Mouse (Mus musculus) spleen, adult 2 months (tissue): ENCODE data around the gene Lrrn2. TPM values are rescaled to one million over a fixed set of nuclear protein-coding genes. Genes with fewer than 3 reads are reported as not detected.

Experiments used
- DNase-seq, 2 experiments: peaks; one replicate each; pipeline versions ENCODE4 v3.0.0 to v3.0.0-alpha.2; 2012 to 2021; ENCODE audit warnings: low spot score in 2 of 2, low read depth in 1 of 2
- H3K27ac ChIP-seq: fragments of 200-500 bp; 2 replicates; pipeline ENCODE4 v1.5.1; 2012; ENCODE audit warnings: low read length, inconsistent platforms; ENCODE audit not compliant: insufficient read depth
- H3K27me3 ChIP-seq: fragments of 200-500 bp; 2 replicates; pipeline ENCODE4 v1.6.1; 2012; ENCODE audit warnings: mild to moderate bottlenecking, moderate library complexity, low read length, inconsistent platforms; ENCODE audit not compliant: control insufficient read depth, insufficient read depth
- H3K36me3 ChIP-seq: fragments of 200-500 bp; 2 replicates; pipeline ENCODE4 v1.6.1; 2012; ENCODE audit warnings: mild to moderate bottlenecking, low read length, inconsistent platforms; ENCODE audit not compliant: control insufficient read depth, insufficient read depth
- H3K4me1 ChIP-seq: fragments of 200-500 bp; 2 replicates; pipeline ENCODE4 v1.6.1; 2011; ENCODE audit warnings: inconsistent platforms; ENCODE audit not compliant: control insufficient read depth, insufficient read depth, insufficient read length
- H3K4me3 ChIP-seq: fragments of 200-500 bp; 2 replicates; pipeline ENCODE4 v1.5.1; 2011; ENCODE audit warnings: mild to moderate bottlenecking, inconsistent platforms; ENCODE audit not compliant: insufficient read depth, insufficient read length; ENCODE audit errors: extremely low read depth
- CTCF ChIP-seq: fragments of 200-500 bp; IDR thresholded peaks from 2 replicates; pipeline ENCODE4 v1.5.1; 2011; ENCODE audit warnings: mild to moderate bottlenecking, inconsistent platforms; ENCODE audit not compliant: insufficient read depth, insufficient read length, insufficient replicate concordance; ENCODE audit errors: extremely low read depth
- POLR2A ChIP-seq: fragments of 200-500 bp; IDR thresholded peaks from 2 replicates; pipeline ENCODE4 v1.6.1; 2011; ENCODE audit warnings: low read depth, low read length, inconsistent platforms
- WGBS: fragments of 180-500 bp; shearing (Covaris S2); methylation state at CpG from one replicate; pipeline ENCODE4 v1.1.7; 2018; 5-methylcytosine and 5-hydroxymethylcytosine counted together
- polyA plus RNA-seq: library from polyadenylated mRNA; depleted of rRNA; stranded (reverse); fragments of >200 nt; gene quantifications from 2 replicates; pipeline ENCODE4 v1.2.3, GENCODE M21; 2012

Lrrn2 gene
- polyA plus RNA-seq, 1 experiment, result 0.41 TPM

GRCm38 (mm10) chr1:132918117-132918680, 38.1 kb downstream of the Lrrn2 start:
- WGBS, result 44% methylated on average over 10 of the region's 10 CpGs
- H3K27me3 ChIP-seq, result no peaks in the 10 kb centered on the region
- TF ChIP-seq POLR2A (no peak), CTCF (no peak)
- H3K36me3 ChIP-seq, result no peaks in the 10 kb centered on the region
- DNase-seq, result no peak
- no peak overlapping the region for H3K27ac ChIP-seq
- no peak overlapping the region for H3K4me3 ChIP-seq
- H3K4me1 ChIP-seq, result no peaks in the 10 kb centered on the region

GRCm38 (mm10) chr1:132919258-132919657, 39.2 kb downstream of the Lrrn2 start:
- no peak for TF ChIP-seq POLR2A
- no peak for TF ChIP-seq CTCF
- no peaks in the 10 kb centered on the region for H3K4me1 ChIP-seq
- no peak overlapping the region for H3K4me3 ChIP-seq
- H3K27ac ChIP-seq, result no peak overlapping the region
- WGBS, result 86% methylated on average over 8 of the region's 8 CpGs
- no peak for DNase-seq
- no peaks in the 10 kb centered on the region for H3K36me3 ChIP-seq
- H3K27me3 ChIP-seq, result no peaks in the 10 kb centered on the region

- Histone ChIP-seq H3K4me3 (no peak overlapping the region), H3K36me3 (no peaks in the 10 kb centered on the region), H3K27ac (no peak overlapping the region), H3K4me1 (no peaks in the 10 kb centered on the region), H3K27me3 (no peaks in the 10 kb centered on the region)
- no peak for DNase-seq
- WGBS, result 19% methylated on average over 13 of the region's 13 CpGs
- TF ChIP-seq CTCF (no peak), POLR2A (no peak)
Measured at GRCm38 (mm10) chr1:132921071-132921470, 41.0 kb downstream of the Lrrn2 start.

GRCm38 (mm10) chr1:132922257-132922656, 42.2 kb downstream of the Lrrn2 start:
- Histone ChIP-seq H3K36me3 (no peaks in the 10 kb centered on the region), H3K27me3 (no peaks in the 10 kb centered on the region), H3K4me3 (no peak overlapping the region), H3K4me1 (no peaks in the 10 kb centered on the region), H3K27ac (no peak overlapping the region)
- WGBS, result 92% methylated on average over 9 of the region's 9 CpGs
- no peak for TF ChIP-seq CTCF
- no peak for DNase-seq

GRCm38 (mm10) chr1:132925270-132925669, 45.2 kb downstream of the Lrrn2 start:
- 81% methylated on average over 7 of the region's 7 CpGs for WGBS
- Histone ChIP-seq H3K27ac (no peak overlapping the region), H3K27me3 (no peaks in the 10 kb centered on the region), H3K4me3 (no peak overlapping the region), H3K36me3 (no peaks in the 10 kb centered on the region), H3K4me1 (no peaks in the 10 kb centered on the region)
- DNase-seq, result no peak
- no peak for TF ChIP-seq CTCF
- no peak for TF ChIP-seq POLR2A

- 60% methylated on average over 19 of the region's 19 CpGs for WGBS
- TF ChIP-seq POLR2A (no peak), CTCF (no peak)
- Histone ChIP-seq H3K4me1 (no peaks in the 10 kb centered on the region), H3K27me3 (no peaks in the 10 kb centered on the region), H3K27ac (no peak overlapping the region), H3K4me3 (no peak overlapping the region), H3K36me3 (no peaks in the 10 kb centered on the region)
- DNase-seq, result no peak
Measured at GRCm38 (mm10) chr1:132928032-132928906, 48.2 kb downstream of the Lrrn2 start.

- TF ChIP-seq POLR2A (no peak), CTCF (no peak)
- Histone ChIP-seq H3K27ac (no peak overlapping the region), H3K36me3 (no peaks in the 10 kb centered on the region), H3K4me1 (no peaks in the 10 kb centered on the region), H3K4me3 (no peak overlapping the region), H3K27me3 (no peaks in the 10 kb centered on the region)
- 55% methylated on average over 3 of the region's 3 CpGs for WGBS
- DNase-seq, result no peak
Measured at GRCm38 (mm10) chr1:132928907-132929250, 48.8 kb downstream of the Lrrn2 start.
